Mouse (Mus musculus) bone marrow macrophage, adult 2 months (primary cell): ENCODE results near the gene Sh3pxd2a.

Source experiments
- CTCF ChIP-seq: IDR thresholded peaks from 2 replicates; pipeline ENCODE4 v1.5.1; 2012; ENCODE audit warnings: low read depth, mild to moderate bottlenecking, low read length, moderate library complexity
- POLR2A ChIP-seq: IDR thresholded peaks from 2 replicates; pipeline ENCODE4 v1.6.1; 2012; ENCODE audit warnings: mild to moderate bottlenecking, low read depth, low read length, borderline replicate concordance

DNA sequence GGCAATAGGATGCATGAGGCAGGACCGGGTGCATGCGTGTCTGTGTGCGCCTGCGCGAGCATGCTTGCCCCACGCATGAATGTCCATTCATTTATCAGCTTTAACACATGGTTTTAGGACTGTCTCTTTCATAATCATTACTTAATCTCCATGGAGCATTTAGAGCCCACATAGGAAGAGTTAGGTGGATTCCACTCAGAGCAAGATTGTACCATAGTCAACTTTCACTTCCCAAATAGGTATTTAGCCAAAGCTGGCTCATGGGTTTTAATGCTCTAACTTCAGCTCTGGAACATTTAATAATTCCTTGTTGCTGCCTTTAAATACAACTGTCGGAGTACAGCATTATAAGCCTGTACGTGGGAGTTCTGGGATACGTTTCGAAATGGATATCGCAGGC, 65.2 kb downstream of the Sh3pxd2a start:
- TF ChIP-seq CTCF (no peak), POLR2A (no peak)
